Mouse (Mus musculus) liver, adult 2 months (tissue): ENCODE data around the gene Cntln. TPM values are rescaled to one million over a fixed set of nuclear protein-coding genes. Genes with fewer than 3 reads are reported as not detected.

Experiments
- DNase-seq: peaks from one replicate; pipeline ENCODE4 v3.0.0-alpha.2; 2011; ENCODE audit warnings: low read depth, low spot score; ENCODE audit errors: extremely low read depth
- H3K27ac ChIP-seq: fragments of 200-500 bp; replicated peaks from 2 replicates; pipeline ENCODE4 v1.5.1; 2012; ENCODE audit warnings: low read depth, mild to moderate bottlenecking, control low read depth, inconsistent platforms, low read length; ENCODE audit not compliant: insufficient read depth
- H3K27me3 ChIP-seq: fragments of 200-500 bp; 2 replicates; pipeline ENCODE4 v1.6.1; 2012; ENCODE audit warnings: mild to moderate bottlenecking, moderate library complexity, low read length, inconsistent platforms; ENCODE audit not compliant: control insufficient read depth, insufficient read depth
- H3K36me3 ChIP-seq: fragments of 200-500 bp; 2 replicates; pipeline ENCODE4 v1.6.1; 2012; ENCODE audit warnings: low read length, inconsistent platforms; ENCODE audit not compliant: control insufficient read depth, insufficient read depth
- H3K4me1 ChIP-seq: fragments of 200-500 bp; 2 replicates; pipeline ENCODE4 v1.6.1; 2011; ENCODE audit warnings: low read length; ENCODE audit not compliant: control insufficient read depth, insufficient read depth
- H3K4me3 ChIP-seq: fragments of 200-500 bp; 2 replicates; pipeline ENCODE4 v1.5.1; 2011; ENCODE audit warnings: low read depth, mild to moderate bottlenecking, control low read depth, low read length, moderate library complexity; ENCODE audit not compliant: insufficient read depth
- H3K79me2 ChIP-seq: fragments of 200-500 bp; 2 replicates; pipeline ENCODE4 v1.6.1; 2012; ENCODE audit warnings: inconsistent platforms, mild to moderate bottlenecking, low read length, moderate library complexity; ENCODE audit not compliant: control insufficient read depth, insufficient read depth
- H3K9ac ChIP-seq: fragments of 200-500 bp; 2 replicates; pipeline ENCODE4 v1.6.1; 2012; ENCODE audit warnings: low read depth, mild to moderate bottlenecking, control low read depth, inconsistent platforms, low read length
- CTCF ChIP-seq: fragments of 200-500 bp; IDR thresholded peaks from 2 replicates; pipeline ENCODE4 v1.5.1; 2011; ENCODE audit warnings: low read depth, low read length, control low read depth
- POLR2A ChIP-seq: fragments of 200-500 bp; IDR thresholded peaks from 2 replicates; pipeline ENCODE4 v1.6.1; 2011; ENCODE audit warnings: low read length, control low read depth; ENCODE audit not compliant: insufficient read depth; ENCODE audit errors: extremely low read depth
- WGBS: fragments of 180-500 bp; shearing (Covaris S2); methylation state at CpG from one replicate; pipeline ENCODE4 v1.1.7; 2018; 5-methylcytosine and 5-hydroxymethylcytosine counted together
- polyA plus RNA-seq: library from polyadenylated mRNA; depleted of rRNA; stranded (reverse); fragments of >200 nt; gene quantifications from 2 replicates; pipeline ENCODE4 v1.2.3, GENCODE M21; 2012; rRNA removed
- total RNA-seq: library from RNA; depleted of rRNA; stranded (reverse); fragments of >200 nt; gene quantifications from 2 replicates; pipeline ENCODE4 v1.2.3, GENCODE M21; 2014; rRNA removed

Gene Cntln
- total and polyA plus RNA-seq, 2 experiments: 0.32 to 1.3 TPM

GRCm38 (mm10) chr4:85162468-85163312, 278.6 kb downstream of the Cntln start:
- WGBS: 29% methylated on average over 27 of the region's 27 CpGs
- no peaks in the 10 kb centered on the region for H3K27me3 ChIP-seq
- TF ChIP-seq POLR2A: no peak
- TF ChIP-seq CTCF: peak; percentile 62
- no peak overlapping the region for H3K27ac ChIP-seq
- no peak overlapping the region for H3K9ac ChIP-seq
- no peaks in the 10 kb centered on the region for H3K79me2 ChIP-seq
- H3K36me3 ChIP-seq: no peaks in the 10 kb centered on the region
- H3K4me1 ChIP-seq: no peaks in the 10 kb centered on the region
- no peak for DNase-seq
- H3K4me3 ChIP-seq: no peak overlapping the region

- 87% methylated on average over 2 of the region's 2 CpGs for WGBS
Observed at GRCm38 (mm10) chr4:85163313-85163615, 279.2 kb downstream of the Cntln start.

GRCm38 (mm10) chr4:85168001-85168400, 283.9 kb downstream of the Cntln start:
- 90% methylated on average over 12 of the region's 12 CpGs for WGBS
- Histone ChIP-seq H3K27ac (no peak overlapping the region), H3K79me2 (no peaks in the 10 kb centered on the region), H3K27me3 (no peaks in the 10 kb centered on the region), H3K4me3 (no peak overlapping the region), H3K36me3 (no peaks in the 10 kb centered on the region), H3K4me1 (no peaks in the 10 kb centered on the region), H3K9ac (no peak overlapping the region)
- no peak for DNase-seq
- TF ChIP-seq CTCF: no peak
- TF ChIP-seq POLR2A: no peak

More at GRCm38 (mm10) chr4:85163313-85163615, 279.2 kb downstream of the Cntln start:
- Histone ChIP-seq H3K36me3 (no peaks in the 10 kb centered on the region), H3K79me2 (no peaks in the 10 kb centered on the region), H3K27me3 (no peaks in the 10 kb centered on the region), H3K27ac (no peak overlapping the region), H3K4me1 (no peaks in the 10 kb centered on the region), H3K4me3 (no peak overlapping the region), H3K9ac (no peak overlapping the region)
- DNase-seq: no peak
- TF ChIP-seq CTCF: no peak
- no peak for TF ChIP-seq POLR2A

- Histone ChIP-seq H3K27me3 (no peaks in the 10 kb centered on the region), H3K4me1 (no peaks in the 10 kb centered on the region), H3K27ac (no peak overlapping the region), H3K9ac (no peak overlapping the region), H3K36me3 (no peaks in the 10 kb centered on the region), H3K4me3 (no peak overlapping the region), H3K79me2 (no peaks in the 10 kb centered on the region)
- TF ChIP-seq POLR2A (no peak), CTCF (no peak)
- DNase-seq: no peak
- 84% methylated on average over 4 of the region's 4 CpGs for WGBS
Observed at GRCm38 (mm10) chr4:85175466-85175865, 291.4 kb downstream of the Cntln start.

GRCm38 (mm10) chr4:85178394-85179051, 294.4 kb downstream of the Cntln start:
- no peaks in the 10 kb centered on the region for H3K4me1 ChIP-seq
- no peak overlapping the region for H3K9ac ChIP-seq
- no peaks in the 10 kb centered on the region for H3K79me2 ChIP-seq
- H3K27me3 ChIP-seq: no peaks in the 10 kb centered on the region
- no peak for DNase-seq
- no peak for TF ChIP-seq POLR2A
- no peak for TF ChIP-seq CTCF
- 90% methylated on average over 9 of the region's 9 CpGs for WGBS
- no peak overlapping the region for H3K4me3 ChIP-seq
- H3K36me3 ChIP-seq: no peaks in the 10 kb centered on the region
- no peak overlapping the region for H3K27ac ChIP-seq

Other genes with a start within 250 kb of the Cntln start
- gene Bnc2, start 209.0 kb upstream of the Cntln start, total RNA-seq: 0.09 and 0.40 TPM in 2 replicates
- 0.06 and 0.12 TPM in 2 replicates for gene Bnc2, start 209.0 kb upstream of the Cntln start, polyA plus RNA-seq